Mouse (Mus musculus) small intestine, adult 2 months (tissue): ENCODE results near the gene Samd1. TPM values are rescaled to one million over a fixed set of nuclear protein-coding genes. Genes with fewer than 3 reads are reported as not detected.

Experiments used
- H3K27ac ChIP-seq: fragments of 200-500 bp; 2 replicates; pipeline ENCODE4 v1.5.1; 2012; ENCODE audit warnings: low read depth, low read length, control low read depth, inconsistent platforms; ENCODE audit not compliant: insufficient read depth
- H3K27me3 ChIP-seq: fragments of 200-500 bp; 2 replicates; pipeline ENCODE4 v1.6.1; 2012; ENCODE audit warnings: mild to moderate bottlenecking, moderate library complexity, low read length, inconsistent platforms; ENCODE audit not compliant: control insufficient read depth, insufficient read depth
- H3K36me3 ChIP-seq: fragments of 200-500 bp; 2 replicates; pipeline ENCODE4 v1.6.1; 2012; ENCODE audit warnings: mild to moderate bottlenecking, low read length, control low read depth, inconsistent platforms; ENCODE audit not compliant: control insufficient read depth, insufficient read depth
- H3K4me1 ChIP-seq: fragments of 200-500 bp; 2 replicates; pipeline ENCODE4 v1.6.1; 2012; ENCODE audit warnings: low read length, inconsistent platforms, mixed read lengths; ENCODE audit not compliant: control insufficient read depth, insufficient read depth, insufficient read length
- H3K4me3 ChIP-seq: fragments of 200-500 bp; 2 replicates; pipeline ENCODE4 v1.5.1; 2012; ENCODE audit warnings: low read depth, mild to moderate bottlenecking, control low read depth, inconsistent platforms, low read length, moderate library complexity
- CTCF ChIP-seq: fragments of 200-500 bp; IDR thresholded peaks from 2 replicates; pipeline ENCODE4 v1.5.1; 2012; ENCODE audit warnings: low read depth, mild to moderate bottlenecking, control low read depth, inconsistent platforms, low read length, moderate library complexity, mixed read lengths; ENCODE audit not compliant: insufficient replicate concordance, insufficient read length; ENCODE audit errors: extremely low read depth
- POLR2A ChIP-seq: fragments of 200-500 bp; IDR thresholded peaks from 2 replicates; pipeline ENCODE4 v1.6.1; 2012; ENCODE audit warnings: low read depth, mild to moderate bottlenecking, control low read depth, inconsistent platforms, low read length, moderate library complexity
- WGBS: fragments of 180-500 bp; shearing (Covaris S2); methylation state at CpG from one replicate; pipeline ENCODE4 v1.1.7; 2018; 5-methylcytosine and 5-hydroxymethylcytosine counted together
- polyA plus RNA-seq: library from polyadenylated mRNA; depleted of rRNA; stranded (reverse); fragments of >200 nt; gene quantifications from 2 replicates; pipeline ENCODE4 v1.2.3, GENCODE M21; 2012

Gene Samd1
- polyA plus RNA-seq, 1 experiment, result 35.1 TPM

- H3K4me3 ChIP-seq, result no peak overlapping the region
- H3K27ac ChIP-seq, result no peak overlapping the region
- 0 out of 2 replicates have a peak, but pooled peaks cover 2% of the 10 kb centered on the region for H3K4me1 ChIP-seq
- TF ChIP-seq POLR2A, result no peak
- no peak for TF ChIP-seq CTCF
- H3K36me3 ChIP-seq, result 0 out of 2 replicates have a peak, but pooled peaks cover 2% of the 10 kb centered on the region
- H3K27me3 ChIP-seq, result no peaks in the 10 kb centered on the region
- 92% methylated on average over 7 of the region's 7 CpGs for WGBS
These were observed 29.8 kb upstream of the Samd1 start for GRCm38 (mm10) chr8:83967701-83968100.

GRCm38 (mm10) chr8:83971121-83971520, 26.4 kb upstream of the Samd1 start:
- H3K4me3 ChIP-seq, result no peak overlapping the region
- TF ChIP-seq CTCF, result no peak
- TF ChIP-seq POLR2A, result no peak
- H3K36me3 ChIP-seq, result 0 out of 2 replicates have a peak, but pooled peaks cover 2% of the 10 kb centered on the region
- 89% methylated on average over 4 of the region's 4 CpGs for WGBS
- 0 out of 2 replicates have a peak, but pooled peaks cover 9% of the 10 kb centered on the region for H3K4me1 ChIP-seq
- no peak overlapping the region for H3K27ac ChIP-seq
- no peaks in the 10 kb centered on the region for H3K27me3 ChIP-seq

- no peaks in the 10 kb centered on the region for H3K27me3 ChIP-seq
- 73% methylated on average over 6 of the region's 6 CpGs for WGBS
- 0 out of 2 replicates have a peak, but pooled peaks cover 1% of the 10 kb centered on the region for H3K36me3 ChIP-seq
- H3K4me1 ChIP-seq, result 0 out of 2 replicates have a peak, but pooled peaks cover 9% of the 10 kb centered on the region
- H3K27ac ChIP-seq, result peak overlapping the region; percentile 62
- no peak for TF ChIP-seq POLR2A
- TF ChIP-seq CTCF, result no peak
- H3K4me3 ChIP-seq, result no peak overlapping the region
These were observed 25.8 kb upstream of the Samd1 start for GRCm38 (mm10) chr8:83971661-83972060.

- TF ChIP-seq CTCF, result no peak
- TF ChIP-seq POLR2A, result 0 out of 2 replicates have a peak, but pooled peaks have one; percentile 58
- peak within 1 kb of the TSS; percentile 62 for H3K27ac ChIP-seq
- H3K27me3 ChIP-seq, result no peaks in the 10 kb centered on the region
- peak within 1 kb of the TSS; percentile 95 for H3K4me3 ChIP-seq
- no peaks in the 10 kb centered on the region for H3K36me3 ChIP-seq
- H3K4me1 ChIP-seq, result peaks cover 12% of the 10 kb centered on the region; the same call in 1 of the 2 replicates
- WGBS, result 1% methylated on average over 93 of the region's 94 CpGs
These were observed 25.0 kb upstream of the Samd1 start, which contains the start of gene Prkaca for GRCm38 (mm10) chr8:83972150-83973120. TSS of gene Prkaca (plus strand) at chr8:83972993.

- Histone ChIP-seq H3K4me3 (peak overlapping the region; percentile 95), H3K4me1 (peaks cover 15% of the 10 kb centered on the region; the same call in 1 of the 2 replicates), H3K27ac (no peak overlapping the region), H3K36me3 (no peaks in the 10 kb centered on the region), H3K27me3 (no peaks in the 10 kb centered on the region)
- TF ChIP-seq CTCF (no peak), POLR2A (no peak)
- 8% methylated on average over 37 of the region's 37 CpGs for WGBS
These were observed 24.1 kb upstream of the Samd1 start for GRCm38 (mm10) chr8:83973161-83974031.

- Histone ChIP-seq H3K27me3 (no peaks in the 10 kb centered on the region), H3K4me1 (peaks cover 15% of the 10 kb centered on the region; the same call in 1 of the 2 replicates), H3K36me3 (no peaks in the 10 kb centered on the region), H3K27ac (no peak overlapping the region), H3K4me3 (no peak overlapping the region)
- TF ChIP-seq POLR2A (no peak), CTCF (no peak)
- WGBS, result 86% methylated on average over 4 of the region's 4 CpGs
These were observed 23.0 kb upstream of the Samd1 start for GRCm38 (mm10) chr8:83974521-83974920.
